Mouse (Mus musculus): ENCODE measurements at regions not wholly inside any gene's neighbourhood (a gene's known extent, or its start where the extent isn't known, plus 50 kb on each side); places are given as distances from the start of the nearest gene placed in this dataset.

DNA sequence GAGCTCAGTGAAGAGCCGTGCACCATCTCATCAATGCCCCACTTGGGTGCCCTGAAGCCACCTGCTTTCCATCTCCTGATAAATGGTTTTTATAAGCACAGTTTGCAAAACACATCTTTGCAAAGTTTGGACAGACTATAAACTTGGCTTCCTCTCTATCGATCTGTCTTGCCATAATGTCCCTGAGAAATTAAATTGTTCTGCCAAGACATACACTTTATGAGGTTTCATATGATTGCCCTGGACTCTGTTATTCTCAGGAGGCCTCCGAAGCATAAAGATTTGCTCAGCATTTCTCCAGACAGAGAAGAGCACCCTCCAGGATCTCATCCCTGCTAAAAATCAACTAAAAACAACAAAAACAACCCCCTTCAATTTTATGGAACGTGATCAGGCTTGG lies 200.2 kb upstream of the Ipo5 start:
- peaks cover 8% of the 10 kb centered on the region for H3K27me3 ChIP-seq (ENCODE audit: control insufficient read depth, insufficient read depth, insufficient read length)
- no peaks in the 10 kb centered on the region for H3K79me3 ChIP-seq (ENCODE audit: low read depth)
- no peak overlapping the region for H3K4me3 ChIP-seq (ENCODE audit: insufficient read depth, poor library complexity, severe bottlenecking)
- no peak for TF ChIP-seq CTCF (IDR thresholded peaks at IDR 0.05; ENCODE audit: control insufficient read depth, insufficient read depth, insufficient read length)
- no peak for TF ChIP-seq MYOD1 (IDR thresholded peaks at IDR 0.05; ENCODE audit: control insufficient read depth, insufficient read length, low read depth)
- no peak for TF ChIP-seq FOSL1 (IDR thresholded peaks at IDR 0.05; ENCODE audit: insufficient read depth, low read length, poor library complexity, severe bottlenecking)
- no peak for TF ChIP-seq CEBPB (IDR thresholded peaks at IDR 0.05; ENCODE audit: low read depth)
- TF ChIP-seq MYOG (IDR thresholded peaks at IDR 0.05; ENCODE audit: control insufficient read depth, extremely low read depth, insufficient read length): no peak
- no peak for TF ChIP-seq MAX (IDR thresholded peaks at IDR 0.05)
- no peak for TF ChIP-seq USF1 (IDR thresholded peaks at IDR 0.05; ENCODE audit: low read depth)
- H3ac ChIP-seq (ENCODE audit: control insufficient read depth, insufficient read length, low read depth): no peak overlapping the region
- H3K79me2 ChIP-seq (ENCODE audit: control insufficient read depth, insufficient read depth): no peaks in the 10 kb centered on the region
- no peaks in the 10 kb centered on the region for H3K36me3 ChIP-seq (ENCODE audit: control insufficient read depth, insufficient read depth)

DNA sequence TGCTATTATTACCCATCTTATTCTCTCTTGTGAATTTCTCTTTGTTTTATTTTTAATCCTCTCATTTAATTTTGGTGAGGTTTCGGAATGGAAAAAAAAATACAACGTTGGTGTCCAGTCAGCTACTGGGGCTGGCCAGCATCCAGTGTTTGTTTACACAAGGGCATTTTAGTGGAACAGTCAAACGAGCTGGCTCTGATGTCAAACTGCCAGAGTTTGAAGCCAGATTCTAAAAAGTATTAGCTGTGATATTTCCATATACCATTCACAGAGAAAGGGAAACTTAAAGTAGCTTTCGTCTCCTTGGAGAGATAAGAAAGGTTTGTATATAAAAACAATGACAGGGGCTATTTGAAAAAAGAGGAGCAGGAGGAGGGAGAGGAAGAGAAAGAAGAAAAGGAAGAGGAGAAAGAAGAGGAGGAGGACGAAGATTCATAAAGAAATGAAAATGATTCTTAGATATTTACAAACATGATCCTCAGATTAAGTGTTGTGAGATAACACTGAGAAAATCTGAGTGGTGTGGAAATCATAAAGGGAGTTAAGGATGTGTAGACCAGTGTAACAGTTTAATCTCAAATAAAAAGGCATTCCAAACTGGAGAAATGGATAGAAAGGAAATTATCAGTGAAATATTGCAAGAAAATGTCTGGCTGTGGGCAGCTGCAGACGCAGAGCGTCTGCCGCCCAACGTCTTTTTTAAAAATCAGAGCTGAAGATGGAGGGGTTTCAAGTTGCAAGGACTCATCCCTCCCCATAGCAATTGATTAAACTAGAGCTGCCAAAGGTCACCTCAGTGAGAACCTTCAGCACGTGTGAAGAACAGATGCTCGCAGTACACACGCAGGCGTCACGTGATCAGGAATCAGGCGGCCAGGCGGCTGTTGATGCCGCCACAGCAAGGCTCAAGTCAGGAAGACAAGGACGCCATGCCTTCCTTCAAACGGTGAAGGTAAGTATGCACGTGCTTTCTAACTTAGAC lies 190.3 kb upstream of the Ipo5 start:
- TF ChIP-seq FOSL1 (IDR thresholded peaks at IDR 0.05; ENCODE audit: insufficient read depth, low read length, poor library complexity, severe bottlenecking) (no peak), CEBPB (IDR thresholded peaks at IDR 0.05; ENCODE audit: low read depth) (no peak), CTCF (IDR thresholded peaks at IDR 0.05; ENCODE audit: control insufficient read depth, insufficient read depth, insufficient read length) (no peak), MAX (IDR thresholded peaks at IDR 0.05) (no peak), USF1 (IDR thresholded peaks at IDR 0.05; ENCODE audit: low read depth) (no peak)
- Histone ChIP-seq H3K36me3 (ENCODE audit: control insufficient read depth, insufficient read depth) (no peaks in the 10 kb centered on the region), H3K4me3 (ENCODE audit: insufficient read depth, poor library complexity, severe bottlenecking) (no peak overlapping the region), H3ac (ENCODE audit: control insufficient read depth, insufficient read length, low read depth) (no peak overlapping the region), H3K79me2 (ENCODE audit: control insufficient read depth, insufficient read depth) (no peaks in the 10 kb centered on the region), H3K79me3 (ENCODE audit: low read depth) (no peaks in the 10 kb centered on the region), H3K27me3 (ENCODE audit: control insufficient read depth, insufficient read depth, insufficient read length) (peaks cover 5% of the 10 kb centered on the region)

- TF ChIP-seq USF1 (IDR thresholded peaks at IDR 0.05; ENCODE audit: low read depth) (no peak), CTCF (IDR thresholded peaks at IDR 0.05; ENCODE audit: control insufficient read depth, insufficient read depth, insufficient read length) (no peak), MYOD1 (IDR thresholded peaks at IDR 0.05; ENCODE audit: control insufficient read depth, insufficient read length, low read depth) (no peak), MAX (IDR thresholded peaks at IDR 0.05) (no peak), FOSL1 (IDR thresholded peaks at IDR 0.05; ENCODE audit: insufficient read depth, low read length, poor library complexity, severe bottlenecking) (no peak), CEBPB (IDR thresholded peaks at IDR 0.05; ENCODE audit: low read depth) (no peak), MYOG (IDR thresholded peaks at IDR 0.05; ENCODE audit: control insufficient read depth, extremely low read depth, insufficient read length) (no peak)
- Histone ChIP-seq H3K4me3 (ENCODE audit: insufficient read depth, poor library complexity, severe bottlenecking) (no peak overlapping the region), H3K79me2 (ENCODE audit: control insufficient read depth, insufficient read depth) (no peaks in the 10 kb centered on the region), H3ac (ENCODE audit: control insufficient read depth, insufficient read length, low read depth) (no peak overlapping the region), H3K79me3 (ENCODE audit: low read depth) (no peaks in the 10 kb centered on the region), H3K36me3 (ENCODE audit: control insufficient read depth, insufficient read depth) (no peaks in the 10 kb centered on the region), H3K27me3 (ENCODE audit: control insufficient read depth, insufficient read depth, insufficient read length) (peaks cover 13% of the 10 kb centered on the region)
These were observed 189.2 kb upstream of the Ipo5 start for GRCm38 (mm10) chr14:120721593-120722461.

GRCm38 (mm10) chr14:120722546-120723112 lies 188.4 kb upstream of the Ipo5 start:
- H3K79me3 ChIP-seq (ENCODE audit: low read depth): no peaks in the 10 kb centered on the region
- peaks cover 13% of the 10 kb centered on the region for H3K27me3 ChIP-seq (ENCODE audit: control insufficient read depth, insufficient read depth, insufficient read length)
- no peak overlapping the region for H3ac ChIP-seq (ENCODE audit: control insufficient read depth, insufficient read length, low read depth)
- H3K79me2 ChIP-seq (ENCODE audit: control insufficient read depth, insufficient read depth): no peaks in the 10 kb centered on the region
- H3K36me3 ChIP-seq (ENCODE audit: control insufficient read depth, insufficient read depth): no peaks in the 10 kb centered on the region
- TF ChIP-seq FOSL1 (IDR thresholded peaks at IDR 0.05; ENCODE audit: insufficient read depth, low read length, poor library complexity, severe bottlenecking) (no peak), MAX (IDR thresholded peaks at IDR 0.05) (no peak), MYOG (IDR thresholded peaks at IDR 0.05; ENCODE audit: control insufficient read depth, extremely low read depth, insufficient read length) (no peak), MYOD1 (IDR thresholded peaks at IDR 0.05; ENCODE audit: control insufficient read depth, insufficient read length, low read depth) (no peak), CTCF (IDR thresholded peaks at IDR 0.05; ENCODE audit: control insufficient read depth, insufficient read depth, insufficient read length) (no peak), CEBPB (IDR thresholded peaks at IDR 0.05; ENCODE audit: low read depth) (no peak), USF1 (IDR thresholded peaks at IDR 0.05; ENCODE audit: low read depth) (no peak)
- H3K4me3 ChIP-seq (ENCODE audit: insufficient read depth, poor library complexity, severe bottlenecking): no peak overlapping the region

DNA sequence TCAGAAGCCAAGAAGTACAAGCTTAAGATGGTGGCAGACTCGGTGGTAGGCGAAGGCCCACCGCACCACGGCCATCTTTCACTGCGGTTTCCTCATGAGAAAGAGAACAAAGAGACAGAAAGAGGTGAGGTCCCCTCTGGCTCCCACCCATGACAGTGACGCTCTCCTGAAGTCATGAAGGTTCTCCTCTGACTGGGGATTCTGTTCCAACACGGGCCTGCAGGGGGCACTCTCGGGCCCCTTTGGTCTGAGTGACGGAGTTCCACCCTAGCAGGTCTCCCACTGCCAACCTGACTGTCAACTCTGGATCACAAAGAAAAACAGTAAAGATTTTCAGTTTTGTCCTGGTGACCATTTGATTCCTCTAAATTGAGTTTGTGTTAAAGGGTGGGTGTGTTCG lies 182.9 kb upstream of the Ipo5 start:
- Histone ChIP-seq H3ac (ENCODE audit: control insufficient read depth, insufficient read length, low read depth) (no peak overlapping the region), H3K27me3 (ENCODE audit: control insufficient read depth, insufficient read depth, insufficient read length) (peaks cover 24% of the 10 kb centered on the region), H3K79me2 (ENCODE audit: control insufficient read depth, insufficient read depth) (no peaks in the 10 kb centered on the region), H3K4me3 (ENCODE audit: insufficient read depth, poor library complexity, severe bottlenecking) (no peak overlapping the region), H3K36me3 (ENCODE audit: control insufficient read depth, insufficient read depth) (no peaks in the 10 kb centered on the region), H3K79me3 (ENCODE audit: low read depth) (no peaks in the 10 kb centered on the region)
- TF ChIP-seq MYOG (IDR thresholded peaks at IDR 0.05; ENCODE audit: control insufficient read depth, extremely low read depth, insufficient read length) (no peak), CEBPB (IDR thresholded peaks at IDR 0.05; ENCODE audit: low read depth) (no peak), MAX (IDR thresholded peaks at IDR 0.05) (no peak)

Data from C2C12 (cell line).